Mouse (Mus musculus) MEL (cell line): Measurements from ENCODE around the gene Camk2b.

Experiments
- E2F4 ChIP-seq: IDR thresholded peaks from 2 replicates; pipeline ENCODE4 v1.6.1; 2011; ENCODE audit warnings: low read depth, low read length, improper control_type of control experiment, borderline replicate concordance
- MAFK ChIP-seq: IDR thresholded peaks from 2 replicates; pipeline ENCODE4 v1.6.1; 2011; ENCODE audit warnings: low read depth, mild to moderate bottlenecking, low read length, improper control_type of control experiment, borderline replicate concordance
- SMC3 ChIP-seq: IDR thresholded peaks from 2 replicates; pipeline ENCODE4 v1.6.1; 2011; ENCODE audit warnings: low read depth, low read length, improper control_type of control experiment

- TF ChIP-seq E2F4 = no peak
- TF ChIP-seq SMC3 = no peak
- no peak for TF ChIP-seq MAFK
Observed at GRCm38 (mm10) chr11:5924699-5925098, 141.5 kb downstream of the Camk2b start.
